Mouse (Mus musculus) hindbrain, embryonic 14.5 days (tissue): ENCODE results near the gene Myo5a. TPM values are rescaled to one million over a fixed set of nuclear protein-coding genes. Genes with fewer than 3 reads are reported as not detected.

ENCODE experiments used
- ATAC-seq: fragments of 200-750 bp; cut with Nextera tagmentation; 2 replicates; pipeline ENCODE4 v1.8.0; 2017; ENCODE audit warnings: moderate number of reproducible peaks, mild to moderate bottlenecking, moderate TSS enrichment, moderate library complexity; ENCODE audit not compliant: low FRiP score
- DNase-seq: peaks from one replicate; pipeline ENCODE4 v3.0.0-alpha.2; 2015; ENCODE audit warnings: low spot score
- H3K27ac ChIP-seq: fragments of 300-500 bp; sonication (generic); 2 replicates; pipeline ENCODE4 v1.5.1; 2014; ENCODE audit warnings: mild to moderate bottlenecking, moderate library complexity
- H3K27me3 ChIP-seq: fragments of 300-500 bp; sonication (generic); 2 replicates; pipeline ENCODE4 v1.6.1; 2014; ENCODE audit warnings: mild to moderate bottlenecking, low read length, mixed read lengths; ENCODE audit not compliant: control insufficient read depth, insufficient read depth
- H3K36me3 ChIP-seq: fragments of 300-500 bp; sonication (generic); replicated peaks from 2 replicates; pipeline ENCODE4 v1.6.1; 2014; ENCODE audit not compliant: control insufficient read depth, insufficient read depth
- H3K4me1 ChIP-seq: fragments of 300-500 bp; sonication (generic); replicated peaks from 2 replicates; pipeline ENCODE4 v1.6.1; 2014; ENCODE audit warnings: antibody characterized with exemption, low read length, mixed read lengths; ENCODE audit not compliant: control insufficient read depth, insufficient read depth
- H3K4me2 ChIP-seq: fragments of 300-500 bp; sonication (generic); replicated peaks from 2 replicates; pipeline ENCODE4 v1.6.1; 2014; ENCODE audit warnings: mild to moderate bottlenecking, moderate library complexity
- H3K4me3 ChIP-seq: fragments of 300-500 bp; sonication (generic); replicated peaks from 2 replicates; pipeline ENCODE4 v1.5.1; 2014; ENCODE audit warnings: mild to moderate bottlenecking, low read length
- H3K9ac ChIP-seq: fragments of 300-500 bp; sonication (generic); 2 replicates; pipeline ENCODE4 v1.6.1; 2014
- H3K9me3 ChIP-seq: fragments of 300-500 bp; sonication (generic); 2 replicates; pipeline ENCODE4 v1.6.1; 2016; ENCODE audit warnings: low read length; ENCODE audit not compliant: control insufficient read depth
- WGBS: fragments of 180-500 bp; shearing (Covaris S2); extraction: QIAGEN DNeasy Blood & Tissue Kit; methylation state at CpG from one replicate; pipeline ENCODE4 v1.1.7; 2014; 5-methylcytosine and 5-hydroxymethylcytosine counted together
- polyA plus RNA-seq: library from polyadenylated mRNA; unstranded; fragments of >200 nt; fragmentation: Nextera tagmentation; extraction: Ambion mirVana; gene quantifications from 2 replicates; pipeline ENCODE4 v1.2.1, GENCODE M21; 2014

Myo5a gene
- polyA plus RNA-seq, 1 experiment from 2014 or later = 58.1 TPM

DNA sequence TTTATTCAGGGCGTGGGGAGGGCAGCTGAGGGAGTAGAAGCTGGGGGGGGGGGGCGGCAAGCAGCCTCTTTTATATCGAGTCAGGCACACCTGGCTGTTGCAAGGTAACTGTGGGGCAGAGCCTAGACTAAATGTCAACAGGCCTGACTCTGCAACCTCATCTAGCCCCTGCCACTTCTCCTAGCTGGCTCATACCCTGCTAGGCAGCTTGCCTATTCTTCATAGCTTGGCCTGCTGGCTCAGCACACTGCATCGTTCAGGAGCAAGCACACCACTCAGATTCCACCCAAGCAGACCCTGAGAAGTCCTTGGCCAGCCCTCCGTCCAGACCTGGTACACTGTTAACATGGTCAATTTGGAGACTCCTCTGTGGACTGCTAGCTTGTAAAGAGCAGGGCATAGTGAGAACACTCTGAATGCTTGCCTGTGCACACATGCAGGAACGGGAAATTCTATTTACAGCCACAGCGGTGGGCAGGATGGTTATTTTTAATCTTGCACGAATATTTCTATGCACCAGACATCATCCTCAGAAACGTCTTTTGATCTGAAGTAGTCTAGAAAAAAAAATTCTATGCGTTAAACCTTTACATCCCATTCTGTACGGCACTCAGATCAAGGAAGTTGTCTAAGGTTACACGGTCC lies 164.3 kb downstream of the Myo5a start:
- ATAC-seq = no peak
- DNase-seq = no peak
- no peak overlapping the region for H3K4me2 ChIP-seq
- 76% methylated on average over 12 of the region's 12 CpGs for WGBS
- no peaks in the 10 kb centered on the region for H3K9me3 ChIP-seq
- peaks cover 10% of the 10 kb centered on the region for H3K4me1 ChIP-seq
- H3K9ac ChIP-seq = no peak overlapping the region
- H3K27me3 ChIP-seq = peaks cover 36% of the 10 kb centered on the region
- H3K4me3 ChIP-seq = no peak overlapping the region
- H3K27ac ChIP-seq = no peak overlapping the region
- H3K36me3 ChIP-seq = no peaks in the 10 kb centered on the region

- no peak overlapping the region for H3K27ac ChIP-seq
- H3K9me3 ChIP-seq = no peaks in the 10 kb centered on the region
- DNase-seq = no peak
- no peaks in the 10 kb centered on the region for H3K36me3 ChIP-seq
- H3K4me2 ChIP-seq = no peak overlapping the region
- peaks cover 10% of the 10 kb centered on the region for H3K4me1 ChIP-seq
- H3K9ac ChIP-seq = no peak overlapping the region
- peaks cover 34% of the 10 kb centered on the region for H3K27me3 ChIP-seq
- 64% methylated on average over 2 of the region's 2 CpGs for WGBS
- ATAC-seq = no peak
- no peak overlapping the region for H3K4me3 ChIP-seq
Measured at GRCm38 (mm10) chr9:75235696-75236095, 164.9 kb downstream of the Myo5a start.

GRCm38 (mm10) chr9:75236416-75237308 lies 165.8 kb downstream of the Myo5a start:
- H3K36me3 ChIP-seq = no peaks in the 10 kb centered on the region
- no peak overlapping the region for H3K9ac ChIP-seq
- no peak for ATAC-seq
- WGBS = 86% methylated on average over 12 of the region's 12 CpGs
- H3K27me3 ChIP-seq = peaks cover 24% of the 10 kb centered on the region
- no peak overlapping the region for H3K4me2 ChIP-seq
- no peak for DNase-seq
- no peak overlapping the region for H3K27ac ChIP-seq
- peaks cover 8% of the 10 kb centered on the region for H3K4me1 ChIP-seq
- no peak overlapping the region for H3K4me3 ChIP-seq
- no peaks in the 10 kb centered on the region for H3K9me3 ChIP-seq

GRCm38 (mm10) chr9:75238179-75238578 lies 167.4 kb downstream of the Myo5a start:
- ATAC-seq (no peak), DNase-seq (no peak)
- Histone ChIP-seq H3K4me1 (no peaks in the 10 kb centered on the region), H3K9ac (no peak overlapping the region), H3K4me3 (no peak overlapping the region), H3K9me3 (no peaks in the 10 kb centered on the region), H3K27ac (no peak overlapping the region), H3K4me2 (no peak overlapping the region), H3K36me3 (no peaks in the 10 kb centered on the region), H3K27me3 (peaks cover 11% of the 10 kb centered on the region; the same call in 1 of the 2 replicates)
- WGBS = 83% methylated on average over 3 of the region's 3 CpGs

DNA sequence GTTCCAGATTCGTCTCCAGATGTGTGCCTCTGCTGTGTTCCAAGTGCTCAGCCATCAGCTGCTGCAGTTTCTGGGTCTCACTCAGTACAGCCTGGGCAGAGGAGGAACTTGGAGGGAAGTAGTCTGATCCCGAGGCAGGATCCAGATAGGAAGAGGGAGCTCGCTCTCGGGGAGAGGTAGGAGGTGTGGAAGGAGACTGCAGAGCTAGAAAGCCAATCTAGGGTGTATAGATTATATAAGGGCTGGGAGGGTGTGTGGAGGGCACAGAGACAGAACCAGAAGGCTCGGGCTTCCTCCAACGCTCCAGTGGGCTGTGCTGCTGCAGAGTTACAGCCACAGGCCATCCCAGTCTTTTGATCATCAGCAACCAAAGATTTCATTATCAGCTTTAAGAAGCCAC lies 172.2 kb downstream of the Myo5a start:
- H3K4me2 ChIP-seq = no peak overlapping the region
- H3K27me3 ChIP-seq = no peaks in the 10 kb centered on the region
- no peaks in the 10 kb centered on the region for H3K36me3 ChIP-seq
- DNase-seq = no peak
- H3K4me3 ChIP-seq = no peak overlapping the region
- no peaks in the 10 kb centered on the region for H3K9me3 ChIP-seq
- no peaks in the 10 kb centered on the region for H3K4me1 ChIP-seq
- no peak for ATAC-seq
- H3K9ac ChIP-seq = no peak overlapping the region
- no peak overlapping the region for H3K27ac ChIP-seq
- WGBS = 87% methylated on average over 6 of the region's 6 CpGs

- Histone ChIP-seq H3K9me3 (no peaks in the 10 kb centered on the region), H3K27ac (no peak overlapping the region), H3K4me3 (no peak overlapping the region), H3K4me1 (no peaks in the 10 kb centered on the region), H3K9ac (no peak overlapping the region), H3K36me3 (no peaks in the 10 kb centered on the region), H3K4me2 (no peak overlapping the region), H3K27me3 (no peaks in the 10 kb centered on the region)
- peak; percentile 53 for ATAC-seq
- no peak for DNase-seq
- 17% methylated on average over 5 of the region's 5 CpGs for WGBS
Measured at GRCm38 (mm10) chr9:75243730-75244406, 173.1 kb downstream of the Myo5a start.

DNA sequence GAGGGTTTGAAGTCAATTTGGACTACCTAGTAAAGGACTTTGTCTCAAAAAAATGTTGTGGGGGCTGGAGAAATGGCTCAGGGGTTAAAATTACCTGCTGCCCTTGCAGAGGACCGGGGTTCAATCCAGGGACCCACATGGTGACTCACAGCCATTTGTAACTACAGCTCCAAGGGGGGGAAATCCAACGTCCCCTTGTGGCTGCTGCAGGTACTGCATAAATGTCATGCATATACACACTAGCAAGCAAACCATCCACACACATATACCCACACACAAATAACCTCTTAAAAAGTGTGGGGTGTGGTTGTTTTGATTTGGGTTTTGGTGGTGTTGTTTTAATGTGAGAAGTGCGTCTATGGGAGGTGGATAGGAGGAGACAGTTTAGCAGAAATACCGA lies 173.7 kb downstream of the Myo5a start:
- H3K4me2 ChIP-seq = no peak overlapping the region
- no peak for ATAC-seq
- no peaks in the 10 kb centered on the region for H3K9me3 ChIP-seq
- 85% methylated on average over 4 of the region's 4 CpGs for WGBS
- H3K9ac ChIP-seq = no peak overlapping the region
- DNase-seq = no peak
- H3K4me1 ChIP-seq = no peaks in the 10 kb centered on the region
- H3K27ac ChIP-seq = no peak overlapping the region
- no peaks in the 10 kb centered on the region for H3K36me3 ChIP-seq
- no peaks in the 10 kb centered on the region for H3K27me3 ChIP-seq
- H3K4me3 ChIP-seq = no peak overlapping the region

GRCm38 (mm10) chr9:75246080-75246930 lies 175.5 kb downstream of the Myo5a start:
- no peak overlapping the region for H3K4me3 ChIP-seq
- no peaks in the 10 kb centered on the region for H3K9me3 ChIP-seq
- ATAC-seq (no peak), DNase-seq (no peak)
- no peaks in the 10 kb centered on the region for H3K36me3 ChIP-seq
- WGBS = 90% methylated on average over 13 of the region's 13 CpGs
- H3K4me2 ChIP-seq = no peak overlapping the region
- no peaks in the 10 kb centered on the region for H3K4me1 ChIP-seq
- H3K27me3 ChIP-seq = no peaks in the 10 kb centered on the region
- no peak overlapping the region for H3K9ac ChIP-seq
- no peak overlapping the region for H3K27ac ChIP-seq
